Mouse (Mus musculus) G1E (cell line): ENCODE measurements at regions not wholly inside any gene's neighbourhood (a gene's known extent, or its start where the extent isn't known, plus 50 kb on each side); places are given as distances from the start of the nearest gene placed in this dataset.

Experiments
- CTCF ChIP-seq: IDR thresholded peaks from 2 replicates; pipeline ENCODE4 v1.5.1; 2012; ENCODE audit warnings: low read depth, low read length, inconsistent platforms, mixed read lengths
- GATA1 ChIP-seq: IDR thresholded peaks from 2 replicates; pipeline ENCODE4 v1.6.1; 2012; ENCODE audit warnings: borderline replicate concordance, low read length, inconsistent platforms, mixed read lengths

DNA sequence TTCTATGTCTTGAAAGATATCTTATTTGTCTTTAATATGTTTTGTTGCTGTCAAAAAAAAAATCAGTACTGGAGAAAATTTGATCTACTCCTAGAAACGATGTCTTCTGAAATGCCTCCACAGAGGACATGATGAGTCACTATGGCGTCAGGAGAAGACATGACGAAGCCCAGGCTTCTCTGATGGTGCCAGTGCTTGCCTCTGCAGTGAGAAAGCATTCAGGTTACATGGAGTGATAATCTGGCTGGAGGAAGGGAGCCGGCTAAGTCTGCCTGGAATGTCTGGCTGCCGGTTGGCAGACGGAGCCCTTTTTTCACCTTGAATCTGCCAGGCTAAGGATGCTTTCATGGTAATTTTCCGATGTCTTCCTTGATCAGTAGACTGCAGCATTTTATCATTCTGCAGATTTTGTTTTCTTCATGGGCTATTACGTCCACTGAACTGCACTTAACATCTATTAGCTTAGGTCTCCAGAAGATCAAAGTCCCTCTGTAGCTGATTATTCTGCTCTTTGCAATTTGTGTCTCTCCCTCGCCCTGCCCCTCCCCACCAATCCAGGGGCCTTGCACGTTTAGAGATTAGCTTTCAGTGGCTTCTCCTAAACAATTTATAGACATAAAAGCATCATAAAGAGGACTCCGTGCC, 607.9 kb downstream of the Lmo4 start:
- TF ChIP-seq CTCF (no peak), GATA1 (no peak)
